Mouse (Mus musculus): ENCODE results near the gene Ptcra.

The Ptcra gene

GRCm38 (mm10) chr17:46776087-46776486 lies 12.6 kb upstream of the Ptcra start:
- ChIA-PET POLR2A (interaction anchor here in 3 of 4 experiments (0.5 to 14.2 kb wide), 18 partner anchors 13 to 139 kb away, joined by 3 to 235 read pairs (median 4); partner anchors contain the start of genes Cnpy3 (in 2 of the 3), Ptcra (in 2 of the 3) and Tbcc (in 1 of the 3)), CTCF (interaction anchor here in 1 of 4 experiments (0.6 kb wide), 1 partner anchor 114 kb away, joined by 8 read pairs; the partner anchor contains the start of gene Tbcc)

GRCm38 (mm10) chr17:46775070-46775469 lies 11.6 kb upstream of the Ptcra start:
- CTCF ChIA-PET, result no interaction called here
- POLR2A ChIA-PET, result interaction anchor here (0.7 to 14.2 kb wide), 20 partner anchors 7 to 116 kb away, joined by 3 to 235 read pairs (median 4); partner anchors contain the start of genes Tbcc (in 3 of the 4), Cnpy3 (in 2 of the 4), Ptcra (in 2 of the 4) and Rpl7l1 (in 1 of the 4)

GRCm38 (mm10) chr17:46774131-46774472 lies 10.6 kb upstream of the Ptcra start:
- POLR2A ChIA-PET, result interaction anchor here (0.6 to 14.2 kb wide), 37 partner anchors 8 to 1259 kb away, joined by 3 to 235 read pairs (median 4); partner anchors contain the start of genes Cnpy3 (in 3 of the 4), Rpl7l1 (in 3 of the 4), Ptcra (in 2 of the 4) and Tbcc (in 1 of the 4)
- CTCF ChIA-PET, result interaction anchor here in 2 of 4 experiments (0.6 kb wide), 2 partner anchors 75 to 116 kb away, joined by 3 to 5 read pairs; partner anchors contain the start of gene Tbcc (in 1 of the 2)

GRCm38 (mm10) chr17:46773278-46774130 lies 10.0 kb upstream of the Ptcra start:
- CTCF ChIA-PET, result interaction anchor here (0.6 to 1.5 kb wide), 7 partner anchors 23 to 381 kb away, joined by 3 to 5 read pairs (median 3); partner anchors contain the start of gene Tbcc (in 1 of the 4)
- POLR2A ChIA-PET, result interaction anchor here (0.6 to 14.2 kb wide), 78 partner anchors 8 to 1260 kb away, joined by 3 to 235 read pairs (median 4); partner anchors contain the start of genes Cnpy3 (in 3 of the 4), Ptcra (in 3 of the 4), Rpl7l1 (in 3 of the 4) and Tbcc (in 2 of the 4)

GRCm38 (mm10) chr17:46772404-46773277 lies 9.1 kb upstream of the Ptcra start, which contains the start of gene 2310039H08Rik:
Gene 2310039H08Rik (plus strand): TSS chr17:46772635.
- ChIA-PET CTCF (interaction anchor here (0.5 to 1.5 kb wide), 14 partner anchors 12 to 380 kb away, joined by 3 to 12 read pairs (median 3); partner anchors contain the start of genes Tbcc (in 2 of the 4) and Bicral (in 1 of the 4)), POLR2A (interaction anchor here (0.5 to 14.2 kb wide), 101 partner anchors 9 to 1043 kb away, joined by 3 to 235 read pairs (median 4); partner anchors contain the start of genes Rpl7l1 (in 4 of the 4), Tbcc (in 4 of the 4), Cnpy3 (in 3 of the 4) and Ptcra (in 3 of the 4))

- ChIA-PET CTCF (interaction anchor here (0.5 to 1.5 kb wide), 11 partner anchors 12 to 1265 kb away, joined by 3 to 12 read pairs (median 3); partner anchors contain the start of genes Tbcc (in 2 of the 4), Aars2 (in 1 of the 4) and Bicral (in 1 of the 4)), POLR2A (interaction anchor here (0.6 to 14.2 kb wide), 77 partner anchors 8 to 513 kb away, joined by 3 to 235 read pairs (median 5); partner anchors contain the start of genes Rpl7l1 (in 4 of the 4), Tbcc (in 4 of the 4), Cnpy3 (in 3 of the 4) and Ptcra (in 3 of the 4))
These were observed 8.5 kb upstream of the Ptcra start for GRCm38 (mm10) chr17:46772038-46772403.

GRCm38 (mm10) chr17:46771616-46772015 lies 8.1 kb upstream of the Ptcra start:
- CTCF ChIA-PET, result interaction anchor here (0.5 to 1.5 kb wide), 4 partner anchors 13 to 1265 kb away, joined by 3 to 6 read pairs (median 3); partner anchors contain the start of gene Aars2 (in 1 of the 4)

GRCm38 (mm10) chr17:46771025-46771424 lies 7.5 kb upstream of the Ptcra start:
- ChIA-PET POLR2A (interaction anchor here in 3 of 4 experiments (0.9 to 14.2 kb wide), 20 partner anchors 11 to 512 kb away, joined by 3 to 235 read pairs (median 4); partner anchors contain the start of genes Cnpy3 (in 2 of the 3), Rpl7l1 (in 2 of the 3), Gnmt (in 1 of the 3) and Mea1 (in 1 of the 3)), CTCF (interaction anchor here in 1 of 4 experiments (0.6 kb wide), 1 partner anchor 11 kb away, joined by 5 read pairs; no protein-coding TSS in a partner anchor)

More at GRCm38 (mm10) chr17:46771616-46772015, 8.1 kb upstream of the Ptcra start:
- POLR2A ChIA-PET, result interaction anchor here (0.6 to 14.2 kb wide), 47 partner anchors 10 to 512 kb away, joined by 3 to 235 read pairs (median 7); partner anchors contain the start of genes Rpl7l1 (in 4 of the 4), Cnpy3 (in 3 of the 4), Tbcc (in 3 of the 4) and Gnmt (in 1 of the 4)

- CTCF ChIA-PET, result interaction anchor here in 1 of 4 experiments (0.6 kb wide), 1 partner anchor 10 kb away, joined by 5 read pairs; no protein-coding TSS in a partner anchor
- POLR2A ChIA-PET, result interaction anchor here in 3 of 4 experiments (0.6 to 14.2 kb wide), 21 partner anchors 11 to 128 kb away, joined by 3 to 235 read pairs (median 4); partner anchors contain the start of genes Cnpy3 (in 2 of the 3), Rpl7l1 (in 2 of the 3), Bicral (in 1 of the 3) and Gnmt (in 1 of the 3)
These were observed 7.0 kb upstream of the Ptcra start for GRCm38 (mm10) chr17:46770546-46770945.

GRCm38 (mm10) chr17:46767868-46768267 lies 4.4 kb upstream of the Ptcra start:
- ChIA-PET POLR2A (interaction anchor here in 2 of 4 experiments (0.6 to 14.2 kb wide), 8 partner anchors 10 to 123 kb away, joined by 3 to 235 read pairs (median 4); partner anchors contain the start of genes Cnpy3 (in 1 of the 2), Ptcra (in 1 of the 2) and Tbcc (in 1 of the 2)), CTCF (no interaction called here)

GRCm38 (mm10) chr17:46764916-46765315 lies 1.4 kb upstream of the Ptcra start:
- CTCF ChIA-PET, result interaction anchor here in 1 of 4 experiments (0.6 kb wide), 1 partner anchor 591 kb away, joined by 3 read pairs; no protein-coding TSS in a partner anchor
- POLR2A ChIA-PET, result interaction anchor here in 3 of 4 experiments (1.6 to 15.1 kb wide), 4 partner anchors 8 to 13 kb away, joined by 5 to 235 read pairs (median 12); partner anchors contain the start of genes 2310039H08Rik (in 1 of the 3) and Cnpy3 (in 1 of the 3)

GRCm38 (mm10) chr17:46758753-46759152 lies 4.8 kb downstream of the Ptcra start:
- CTCF ChIA-PET, result interaction anchor here in 1 of 4 experiments (0.5 kb wide), 1 partner anchor 99 kb away, joined by 3 read pairs; no protein-coding TSS in a partner anchor
- POLR2A ChIA-PET, result interaction anchor here (0.7 to 15.1 kb wide), 4 partner anchors 14 to 52 kb away, joined by 3 to 235 read pairs (median 8); partner anchors contain the start of gene 2310039H08Rik (in 2 of the 4)

- CTCF ChIA-PET, result interaction anchor here (0.6 to 1.6 kb wide), 17 partner anchors 9 to 1963 kb away, joined by 3 to 16 read pairs (median 4); partner anchors contain the start of genes Rpl7l1 (in 1 of the 4) and Tbcc (in 1 of the 4)
- POLR2A ChIA-PET, result interaction anchor here (0.6 to 15.1 kb wide), 75 partner anchors 9 to 1165 kb away, joined by 3 to 235 read pairs (median 4); partner anchors contain the start of genes 2310039H08Rik (in 3 of the 4), Bicral (in 3 of the 4), Ptcra (in 3 of the 4) and Ppp2r5d (in 2 of the 4)
These were observed 11.5 kb downstream of the Ptcra start, which contains the start of gene Cnpy3 for GRCm38 (mm10) chr17:46751794-46752556. Gene Cnpy3 (minus strand): TSS chr17:46752214.

GRCm38 (mm10) chr17:46751056-46751793 lies 12.3 kb downstream of the Ptcra start:
- CTCF ChIA-PET, result interaction anchor here in 3 of 4 experiments (0.6 to 1.6 kb wide), 13 partner anchors 10 to 1225 kb away, joined by 3 to 16 read pairs (median 4); partner anchors contain the start of genes Rpl7l1 (in 1 of the 3) and Tbcc (in 1 of the 3)
- POLR2A ChIA-PET, result interaction anchor here (0.7 to 15.1 kb wide), 58 partner anchors 8 to 1164 kb away, joined by 3 to 235 read pairs (median 6); partner anchors contain the start of genes 2310039H08Rik (in 3 of the 4), Ppp2r5d (in 2 of the 4), Ptcra (in 2 of the 4) and Rpl7l1 (in 2 of the 4)

Measured in embryonic stem cell, embryonic (primary cell).